Mouse (Mus musculus): ENCODE measurements around the gene Lrrc19.

- TF ChIP-seq CTCF (IDR thresholded peaks at IDR 0.05; ENCODE audit: low read depth) (no peak), EP300 (IDR thresholded peaks at IDR 0.05; ENCODE audit: low read depth) (no peak)
Observed at GRCm38 (mm10) chr4:94602496-94603030, 47.4 kb downstream of the Lrrc19 start.
